Mouse (Mus musculus) intestine, embryonic 14.5 days (tissue): Measurements from ENCODE around the gene Arhgap10. TPM values are rescaled to one million over a fixed set of nuclear protein-coding genes. Genes with fewer than 3 reads are reported as not detected.

ENCODE experiments used
- ATAC-seq: fragments of 200-750 bp; cut with Nextera tagmentation; replicated peaks from 2 replicates; pipeline ENCODE4 v1.8.0; 2017; ENCODE audit warnings: low read depth, moderate number of reproducible peaks, moderate TSS enrichment, moderate library complexity; ENCODE audit not compliant: low FRiP score, low TSS enrichment
- DNase-seq: peaks from one replicate; pipeline ENCODE4 v3.0.0-alpha.2; 2018; ENCODE audit warnings: low spot score
- H3K27ac ChIP-seq: fragments of 300-500 bp; sonication (generic); 2 replicates; pipeline ENCODE4 v1.5.1; 2014; ENCODE audit warnings: low read depth, mild to moderate bottlenecking, control low read depth
- H3K27me3 ChIP-seq: fragments of 300-500 bp; sonication (generic); replicated peaks from 2 replicates; pipeline ENCODE4 v1.6.1; 2014; ENCODE audit warnings: low read length, control low read depth; ENCODE audit not compliant: control insufficient read depth, insufficient read depth
- H3K36me3 ChIP-seq: fragments of 300-500 bp; sonication (generic); 2 replicates; pipeline ENCODE4 v1.6.1; 2014; ENCODE audit warnings: low read length, control low read depth; ENCODE audit not compliant: control insufficient read depth, insufficient read depth
- H3K4me1 ChIP-seq: fragments of 300-500 bp; sonication (generic); replicated peaks from 2 replicates; pipeline ENCODE4 v1.6.1; 2014; ENCODE audit warnings: low read length, control low read depth, mixed read lengths; ENCODE audit not compliant: control insufficient read depth, insufficient read depth
- H3K4me2 ChIP-seq: fragments of 300-500 bp; sonication (generic); 2 replicates; pipeline ENCODE4 v1.6.1; 2014; ENCODE audit warnings: low read length
- H3K4me3 ChIP-seq: fragments of 300-500 bp; sonication (generic); 2 replicates; pipeline ENCODE4 v1.5.1; 2014; ENCODE audit warnings: low read depth, low read length, control low read depth, mixed read lengths
- H3K9ac ChIP-seq: fragments of 300-500 bp; sonication (generic); 2 replicates; pipeline ENCODE4 v1.6.1; 2014; ENCODE audit warnings: mild to moderate bottlenecking, low read length
- H3K9me3 ChIP-seq: fragments of 300-500 bp; sonication (generic); 2 replicates; pipeline ENCODE4 v1.6.1; 2016; ENCODE audit warnings: low read length, control low read depth; ENCODE audit not compliant: control insufficient read depth
- WGBS: fragments of 180-500 bp; shearing (Covaris S2); extraction: QIAGEN DNeasy Blood & Tissue Kit; methylation state at CpG from one replicate; pipeline ENCODE4 v1.1.7; 2014; 5-methylcytosine and 5-hydroxymethylcytosine counted together
- polyA plus RNA-seq: library from polyadenylated mRNA; unstranded; fragments of >200 nt; fragmentation: Nextera tagmentation; extraction: Ambion mirVana; gene quantifications from 2 replicates; pipeline ENCODE4 v1.2.1, GENCODE M21; 2014

The Arhgap10 gene
- polyA plus RNA-seq, 1 experiment from 2014 or later: 33.6 TPM

- H3K4me1 ChIP-seq: no peaks in the 10 kb centered on the region
- WGBS: 74% methylated on average over 10 of the region's 10 CpGs
- H3K27me3 ChIP-seq: no peaks in the 10 kb centered on the region
- H3K27ac ChIP-seq: no peak overlapping the region
- H3K9me3 ChIP-seq: no peaks in the 10 kb centered on the region
- H3K4me2 ChIP-seq: no peak overlapping the region
- H3K9ac ChIP-seq: no peak overlapping the region
- ATAC-seq (no peak), DNase-seq (no peak)
- H3K4me3 ChIP-seq: no peak overlapping the region
- H3K36me3 ChIP-seq: peaks cover 12% of the 10 kb centered on the region
Measured at GRCm38 (mm10) chr8:77276827-77277226, 240.9 kb downstream of the Arhgap10 start.

- Histone ChIP-seq H3K27me3 (no peaks in the 10 kb centered on the region), H3K36me3 (peaks cover 16% of the 10 kb centered on the region), H3K9ac (no peak overlapping the region), H3K4me2 (no peak overlapping the region), H3K9me3 (no peaks in the 10 kb centered on the region), H3K4me1 (no peaks in the 10 kb centered on the region), H3K27ac (no peak overlapping the region), H3K4me3 (no peak overlapping the region)
- 83% methylated on average over 5 of the region's 5 CpGs for WGBS
- no peak for ATAC-seq
- DNase-seq: no peak
Measured at GRCm38 (mm10) chr8:77275571-77275970, 242.2 kb downstream of the Arhgap10 start.

- H3K36me3 ChIP-seq: peaks cover 18% of the 10 kb centered on the region
- H3K9ac ChIP-seq: no peak overlapping the region
- no peaks in the 10 kb centered on the region for H3K27me3 ChIP-seq
- ATAC-seq (no peak), DNase-seq (no peak)
- no peak overlapping the region for H3K4me3 ChIP-seq
- no peak overlapping the region for H3K4me2 ChIP-seq
- no peaks in the 10 kb centered on the region for H3K4me1 ChIP-seq
- WGBS: 91% methylated on average over 6 of the region's 6 CpGs
- H3K27ac ChIP-seq: no peak overlapping the region
- H3K9me3 ChIP-seq: 0 out of 2 replicates have a peak, but pooled peaks cover 3% of the 10 kb centered on the region
Measured at GRCm38 (mm10) chr8:77272136-77272535, 245.6 kb downstream of the Arhgap10 start.

- no peak overlapping the region for H3K4me2 ChIP-seq
- ATAC-seq (no peak), DNase-seq (no peak)
- H3K9me3 ChIP-seq: 0 out of 2 replicates have a peak, but pooled peaks cover 3% of the 10 kb centered on the region
- H3K9ac ChIP-seq: no peak overlapping the region
- H3K4me3 ChIP-seq: no peak overlapping the region
- no peak overlapping the region for H3K27ac ChIP-seq
- 0 out of 2 replicates have a peak, but pooled peaks cover 6% of the 10 kb centered on the region for H3K36me3 ChIP-seq
- H3K4me1 ChIP-seq: peaks cover 5% of the 10 kb centered on the region
- 27% methylated on average over 1 of the region's 1 CpGs for WGBS
- H3K27me3 ChIP-seq: no peaks in the 10 kb centered on the region
Measured at GRCm38 (mm10) chr8:77267941-77268405, 249.8 kb downstream of the Arhgap10 start.

- Histone ChIP-seq H3K4me1 (peaks cover 14% of the 10 kb centered on the region), H3K4me2 (no peak overlapping the region), H3K27me3 (no peaks in the 10 kb centered on the region), H3K9me3 (no peaks in the 10 kb centered on the region), H3K27ac (no peak overlapping the region), H3K9ac (no peak overlapping the region), H3K4me3 (no peak overlapping the region), H3K36me3 (peaks cover 15% of the 10 kb centered on the region)
- DNase-seq (no peak), ATAC-seq (no peak)
- 53% methylated on average over 12 of the region's 12 CpGs for WGBS
Measured at GRCm38 (mm10) chr8:77262216-77263009, 255.3 kb downstream of the Arhgap10 start.

GRCm38 (mm10) chr8:77261215-77261614 lies 256.5 kb downstream of the Arhgap10 start:
- H3K4me2 ChIP-seq: no peak overlapping the region
- H3K4me1 ChIP-seq: peaks cover 14% of the 10 kb centered on the region
- H3K9me3 ChIP-seq: no peaks in the 10 kb centered on the region
- DNase-seq: no peak
- no peaks in the 10 kb centered on the region for H3K27me3 ChIP-seq
- 76% methylated on average over 6 of the region's 6 CpGs for WGBS
- H3K27ac ChIP-seq: no peak overlapping the region
- peaks cover 27% of the 10 kb centered on the region for H3K36me3 ChIP-seq
- no peak overlapping the region for H3K4me3 ChIP-seq
- H3K9ac ChIP-seq: no peak overlapping the region
- no peak for ATAC-seq

- WGBS: 95% methylated on average over 12 of the region's 12 CpGs
- ATAC-seq (no peak), DNase-seq (no peak)
Measured at GRCm38 (mm10) chr8:77257085-77257451, 260.7 kb downstream of the Arhgap10 start.

GRCm38 (mm10) chr8:77256450-77257084 lies 261.2 kb downstream of the Arhgap10 start:
- H3K27ac ChIP-seq: no peak overlapping the region
- no peak overlapping the region for H3K4me2 ChIP-seq
- 95% methylated on average over 5 of the region's 5 CpGs for WGBS
- no peaks in the 10 kb centered on the region for H3K9me3 ChIP-seq
- H3K27me3 ChIP-seq: no peaks in the 10 kb centered on the region
- ATAC-seq (no peak), DNase-seq (no peak)
- no peaks in the 10 kb centered on the region for H3K4me1 ChIP-seq
- H3K36me3 ChIP-seq: peaks cover 49% of the 10 kb centered on the region
- H3K4me3 ChIP-seq: no peak overlapping the region
- H3K9ac ChIP-seq: no peak overlapping the region

More at GRCm38 (mm10) chr8:77257085-77257451, 260.7 kb downstream of the Arhgap10 start:
- Histone ChIP-seq H3K9ac (no peak overlapping the region), H3K9me3 (no peaks in the 10 kb centered on the region), H3K4me2 (no peak overlapping the region), H3K4me1 (no peaks in the 10 kb centered on the region), H3K36me3 (peaks cover 44% of the 10 kb centered on the region), H3K27me3 (no peaks in the 10 kb centered on the region), H3K27ac (no peak overlapping the region), H3K4me3 (no peak overlapping the region)
